In genomic region chr2:106860856-106861679, GRCm38 (mm10) we compare ENCODE assay signal across 16 mouse cellular contexts.
A peak's percentile ranks its signal among the peaks of the same experiment; 100 is the strongest.
DNase-seq lines count a peak whose midpoint lies in the region; ATAC-seq lines count a peak whose summit lies in the region.
"Had no signal": no experiment of that assay in that cellular context is flagged by ENCODE, and none has a peak within 500 bp of the region (broad histone marks: within the 10 kb centered on the region; RNA-seq: fewer than 3 reads in every experiment).

No protein-coding gene starts in this region.

- peak overlapping the region; percentile 32; the same call in 1 of the 2 replicates for H3K27ac ChIP-seq in neural tube, embryonic 12.5 days
- H3K27ac ChIP-seq in neural tube, embryonic 15.5 days (replicated peaks): no peak overlapping the region
- H3K27ac ChIP-seq in forebrain, embryonic 14.5 days (ENCODE audit: low read depth, low read length): 0 out of 2 replicates have a peak overlapping the region, but pooled peaks have one; percentile 1
- H3K27ac ChIP-seq in limb, embryonic 10.5 days: peak overlapping the region; percentile 42; the same call in 1 of the 2 replicates
- H3K27ac ChIP-seq in neural tube, embryonic 13.5 days (replicated peaks): 0 out of 2 replicates have a peak overlapping the region, but pooled peaks have one; percentile 13

- no peaks in the 10 kb centered on the region for H3K27me3 ChIP-seq in neural tube, embryonic 12.5 days (replicated peaks)
- H3K27me3 ChIP-seq in neural tube, embryonic 15.5 days (replicated peaks): no peaks in the 10 kb centered on the region
- H3K27me3 ChIP-seq in forebrain, embryonic 14.5 days (replicated peaks; ENCODE audit: control insufficient read depth, insufficient read depth, low read length): no peaks in the 10 kb centered on the region
- no peaks in the 10 kb centered on the region for H3K27me3 ChIP-seq in limb, embryonic 10.5 days (ENCODE audit: low read depth, poor library complexity, severe bottlenecking)
- no peaks in the 10 kb centered on the region for H3K27me3 ChIP-seq in neural tube, embryonic 13.5 days

- H3K4me3 ChIP-seq in neural tube, embryonic 12.5 days: no peak overlapping the region
- no peak overlapping the region for H3K4me3 ChIP-seq in neural tube, embryonic 15.5 days (replicated peaks)
- H3K4me3 ChIP-seq in forebrain, embryonic 14.5 days (ENCODE audit: low read depth, low read length): no peak overlapping the region
- H3K4me3 ChIP-seq in limb, embryonic 10.5 days: no peak overlapping the region
- H3K4me3 ChIP-seq in neural tube, embryonic 13.5 days: no peak overlapping the region
- H3K4me3 ChIP-seq: erythroblast, embryonic 14.5 days had no signal

- no peak for ATAC-seq in neural tube, embryonic 12.5 days (ENCODE audit: low FRiP score, low read depth)
- ATAC-seq in neural tube, embryonic 15.5 days (ENCODE audit: low FRiP score): no peak
- ATAC-seq in forebrain, embryonic 14.5 days: peak; percentile 22; the same call in 1 of the 2 replicates
- ATAC-seq in neural tube, embryonic 13.5 days (ENCODE audit: low read depth): no peak

- H3K4me1 ChIP-seq in neural tube, embryonic 12.5 days: peaks cover 34% of the 10 kb centered on the region
- peaks cover 37% of the 10 kb centered on the region for H3K4me1 ChIP-seq in neural tube, embryonic 15.5 days
- peaks cover 27% of the 10 kb centered on the region for H3K4me1 ChIP-seq in forebrain, embryonic 14.5 days (ENCODE audit: control insufficient read depth, insufficient read depth, low read length)
- peaks cover 61% of the 10 kb centered on the region for H3K4me1 ChIP-seq in limb, embryonic 10.5 days
- H3K4me1 ChIP-seq in neural tube, embryonic 13.5 days (replicated peaks): peaks cover 63% of the 10 kb centered on the region

- no peak overlapping the region for H3K9ac ChIP-seq in neural tube, embryonic 12.5 days
- H3K9ac ChIP-seq in neural tube, embryonic 15.5 days (replicated peaks): no peak overlapping the region
- H3K9ac ChIP-seq in forebrain, embryonic 14.5 days (ENCODE audit: low read length): no peak overlapping the region
- no peak overlapping the region for H3K9ac ChIP-seq in neural tube, embryonic 13.5 days

- peak overlapping the region; percentile 25; the same call in 1 of the 2 replicates for H3K4me2 ChIP-seq in neural tube, embryonic 12.5 days (replicated peaks)
- no peak overlapping the region for H3K4me2 ChIP-seq in neural tube, embryonic 15.5 days
- peak overlapping the region; percentile 21 for H3K4me2 ChIP-seq in forebrain, embryonic 14.5 days (ENCODE audit: low read length)
- 0 out of 2 replicates have a peak overlapping the region, but pooled peaks have one; percentile 1 for H3K4me2 ChIP-seq in neural tube, embryonic 13.5 days

- peaks cover 7% of the 10 kb centered on the region; the same call in 1 of the 2 replicates for H3K36me3 ChIP-seq in neural tube, embryonic 12.5 days
- no peaks in the 10 kb centered on the region for H3K36me3 ChIP-seq in neural tube, embryonic 15.5 days
- H3K36me3 ChIP-seq in forebrain, embryonic 14.5 days (ENCODE audit: control insufficient read depth, insufficient read depth, low read length): peaks cover 13% of the 10 kb centered on the region
- H3K36me3 ChIP-seq in limb, embryonic 10.5 days: peaks cover 14% of the 10 kb centered on the region
- H3K36me3 ChIP-seq in neural tube, embryonic 13.5 days: peaks cover 5% of the 10 kb centered on the region; the same call in 1 of the 2 replicates

- 57% methylated on average over 21 of the region's 21 CpGs for WGBS in neural tube, embryonic 12.5 days
- WGBS in neural tube, embryonic 15.5 days: 52% methylated on average over 21 of the region's 21 CpGs
- 50% methylated on average over 21 of the region's 21 CpGs for WGBS in forebrain, embryonic 14.5 days
- 83% methylated on average over 21 of the region's 21 CpGs for WGBS in limb, embryonic 10.5 days
- 52% methylated on average over 21 of the region's 21 CpGs for WGBS in neural tube, embryonic 13.5 days

- no peaks in the 10 kb centered on the region for H3K9me3 ChIP-seq in neural tube, embryonic 12.5 days
- no peaks in the 10 kb centered on the region for H3K9me3 ChIP-seq in neural tube, embryonic 15.5 days (replicated peaks)
- H3K9me3 ChIP-seq in forebrain, embryonic 14.5 days (replicated peaks; ENCODE audit: control insufficient read depth, low read length): no peaks in the 10 kb centered on the region
- no peaks in the 10 kb centered on the region for H3K9me3 ChIP-seq in limb, embryonic 10.5 days (replicated peaks)
- H3K9me3 ChIP-seq in neural tube, embryonic 13.5 days: no peaks in the 10 kb centered on the region

- DNase-seq in forebrain, embryonic 14.5 days (ENCODE audit: low spot score): peak; percentile 54
- DNase-seq in limb, embryonic 10.5 days (ENCODE audit: low spot score): no peak
- no peak for DNase-seq in ovary, postnatal 10 days (ENCODE audit: low spot score)
- no peak for DNase-seq in MN1 (ENCODE audit: low spot score)
- DNase-seq: adrenal gland, postnatal 10 days; cerebellum, adult 2 months; kidney, adult 11 months; kidney, postnatal 14 days; layer of hippocampus, adult 9-11 months; lung, adult 18-20 months; lung, postnatal 36 days; right cerebral cortex, postnatal 14 days had no signal
